Mouse (Mus musculus) right cerebral cortex, adult 18-20 months (tissue): ENCODE measurements at regions not wholly inside any gene's neighbourhood (a gene's known extent, or its start where the extent isn't known, plus 50 kb on each side); places are given as distances from the start of the nearest gene placed in this dataset.
A peak's percentile ranks its signal among the peaks of the same experiment; 100 is the strongest.

Source experiments
- DNase-seq: peaks from one replicate; pipeline ENCODE4 v3.0.0; 2022; ENCODE audit warnings: mixed read lengths

- no peak for DNase-seq
Observed at GRCm38 (mm10) chrX:133505683-133506082, 183.1 kb downstream of the Pcdh19 start.

- no peak for DNase-seq
Observed at GRCm38 (mm10) chrX:133461867-133462266, 226.9 kb downstream of the Pcdh19 start.

DNA sequence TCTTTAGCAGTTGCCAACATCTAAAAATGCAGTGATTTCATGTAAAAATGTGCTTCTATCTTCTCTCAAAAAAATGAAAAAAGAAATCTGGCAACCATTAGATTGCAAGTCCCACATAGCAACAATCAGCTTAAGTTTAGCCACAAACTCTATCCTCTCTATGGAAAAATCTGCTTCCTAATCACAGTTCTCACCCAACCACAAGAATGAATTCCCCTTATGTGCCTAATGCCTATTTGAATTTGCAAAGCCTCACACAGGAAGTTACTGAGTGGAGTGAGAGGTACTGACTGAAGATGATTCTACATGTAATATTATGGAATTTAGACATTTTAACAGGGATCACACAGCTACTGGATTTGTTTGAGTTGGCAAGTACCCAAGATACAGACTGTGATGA, 241.4 kb downstream of the Pcdh19 start:
- no peak for DNase-seq

DNA sequence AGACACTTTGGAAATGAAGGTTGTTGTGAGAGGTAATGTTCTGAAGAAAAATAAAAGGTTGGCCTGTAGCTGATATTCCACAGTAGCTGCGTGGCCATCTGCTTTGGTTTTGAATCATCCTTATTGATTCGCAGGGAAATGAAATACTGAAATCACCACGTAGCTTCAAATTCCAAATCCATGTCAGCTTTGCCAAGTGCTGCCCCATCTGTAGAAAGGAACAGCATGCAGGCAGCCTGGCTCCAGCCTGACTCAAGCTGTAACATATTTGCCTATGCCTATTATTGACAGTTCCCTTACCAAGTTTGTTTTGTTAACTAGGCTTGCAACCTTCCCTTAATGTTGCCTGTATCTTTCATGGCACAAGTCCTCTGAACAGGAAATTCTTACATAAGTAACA, 286.3 kb downstream of the Pcdh19 start:
- no peak for DNase-seq

DNA sequence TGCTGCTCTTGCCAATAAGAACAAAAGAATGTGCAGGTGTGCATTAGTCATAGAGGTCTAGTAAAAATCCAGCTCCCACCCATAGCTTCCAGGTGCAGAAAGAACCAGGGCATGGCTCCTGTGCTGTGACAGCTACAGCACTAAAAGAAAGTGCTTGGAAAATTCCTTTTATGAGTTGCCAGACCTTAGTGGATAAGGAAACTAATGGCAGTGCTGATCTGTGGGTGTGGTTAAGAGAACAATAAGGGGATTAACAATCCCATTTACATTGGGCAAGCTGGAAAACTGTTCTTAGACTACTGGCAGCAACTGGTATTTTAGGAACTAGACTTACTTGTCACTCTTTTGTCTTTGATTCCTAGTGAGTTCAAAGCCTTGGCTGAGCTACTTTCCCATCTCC, 301.0 kb downstream of the Pcdh19 start:
- peak; percentile 0 for DNase-seq

GRCm38 (mm10) chrX:133373960-133374359, 314.8 kb downstream of the Pcdh19 start:
- DNase-seq, result no peak

GRCm38 (mm10) chrX:133373047-133373446, 315.7 kb downstream of the Pcdh19 start:
- DNase-seq, result no peak

GRCm38 (mm10) chrX:133372411-133372810, 316.4 kb downstream of the Pcdh19 start:
- DNase-seq, result no peak

GRCm38 (mm10) chrX:133360739-133361138, 328.0 kb downstream of the Pcdh19 start:
- DNase-seq, result no peak
